22 mouse cellular contexts compared by ENCODE assay signal in the genomic region with DNA sequence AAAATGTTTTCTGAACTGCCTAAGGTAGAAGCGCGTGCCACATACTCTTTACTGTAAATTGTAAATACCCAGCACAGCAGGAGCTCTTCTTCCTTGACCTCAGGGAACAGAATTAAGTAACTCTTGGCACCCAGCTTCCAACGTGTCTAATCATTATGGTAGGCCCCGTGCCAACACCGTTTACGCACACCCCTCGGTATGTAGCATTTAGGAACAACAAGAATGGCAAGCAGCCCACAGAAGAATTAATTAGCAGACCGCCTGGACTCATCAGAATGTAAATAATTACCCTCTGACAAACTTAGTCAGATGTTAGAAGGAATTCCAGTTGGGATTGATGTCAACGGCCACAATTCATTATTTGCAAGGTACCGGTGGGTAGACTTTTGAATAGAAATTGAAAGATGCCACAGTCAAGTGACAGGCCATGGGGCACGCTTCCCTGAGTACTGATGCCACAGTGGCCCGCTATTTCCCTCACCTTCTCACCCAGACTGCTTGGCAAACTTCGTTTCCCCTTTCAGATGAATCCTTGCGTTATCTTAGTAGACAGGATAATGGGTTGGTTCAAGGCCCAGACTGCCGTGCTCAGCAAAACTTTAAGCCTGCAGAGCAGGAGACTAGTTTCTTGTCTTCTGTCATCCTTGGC.
DNase-seq lines count a peak whose midpoint lies in the region; ATAC-seq and TF ChIP-seq lines count a peak whose summit lies in the region.
"Had no signal": no experiment of that assay in that cellular context is flagged by ENCODE, and none has a peak within 500 bp of the region (broad histone marks: within the 10 kb centered on the region; RNA-seq: fewer than 3 reads in every experiment).

No protein-coding gene starts in this region.

- DNase-seq in forebrain, embryonic 11.5 days (ENCODE audit: low spot score), result no peak
- DNase-seq in forebrain, postnatal 0 days, result no peak
- DNase-seq in midbrain, embryonic 10.5 days (ENCODE audit: low spot score), result no peak
- DNase-seq in Patski (ENCODE audit: low read depth, low spot score), result peak; percentile 4
- no peak for DNase-seq in thymus, postnatal 0 days (ENCODE audit: low spot score)
- DNase-seq in testis, postnatal 14 days (ENCODE audit: low spot score), result no peak
- DNase-seq: adrenal gland, postnatal 36 days; cerebellum, adult 2 months; gastrocnemius, postnatal 36 days; kidney, adult 11 months; lung, postnatal 4 days; right cerebral cortex, postnatal 25 days had no signal

- POLR2A ChIA-PET in Patski (lab: Charles Lee), result no interaction called here

- no peaks in the 10 kb centered on the region for H3K4me1 ChIP-seq in forebrain, embryonic 11.5 days (replicated peaks; ENCODE audit: control insufficient read depth, insufficient read depth, low read length)
- no peaks in the 10 kb centered on the region for H3K4me1 ChIP-seq in forebrain, postnatal 0 days (ENCODE audit: insufficient read depth)
- no peaks in the 10 kb centered on the region for H3K4me1 ChIP-seq in midbrain, embryonic 12.5 days
- H3K4me1 ChIP-seq in midbrain, embryonic 10.5 days, result no peaks in the 10 kb centered on the region
- H3K4me1 ChIP-seq in forebrain, embryonic 16.5 days (replicated peaks; ENCODE audit: control insufficient read depth, insufficient read depth, low read length), result peaks cover 10% of the 10 kb centered on the region; the same call in 1 of the 2 replicates
- H3K4me1 ChIP-seq: embryonic facial prominence, embryonic 13.5 days; heart, embryonic 10.5 days; hindbrain, embryonic 15.5 days; lung, embryonic 15.5 days; stomach, embryonic 15.5 days had no signal

- H3K9ac ChIP-seq in forebrain, embryonic 11.5 days (ENCODE audit: low read length), result no peak overlapping the region
- no peak overlapping the region for H3K9ac ChIP-seq in forebrain, postnatal 0 days
- no peak overlapping the region for H3K9ac ChIP-seq in midbrain, embryonic 12.5 days (replicated peaks)
- no peak overlapping the region for H3K9ac ChIP-seq in forebrain, embryonic 16.5 days (replicated peaks; ENCODE audit: low read depth, low read length)
- H3K9ac ChIP-seq: embryonic facial prominence, embryonic 13.5 days; hindbrain, embryonic 15.5 days; liver, embryonic 14.5 days; lung, embryonic 15.5 days; stomach, embryonic 15.5 days had no signal

- no peaks in the 10 kb centered on the region for H3K27me3 ChIP-seq in forebrain, embryonic 11.5 days (ENCODE audit: control insufficient read depth, insufficient read depth, low read length)
- H3K27me3 ChIP-seq in forebrain, postnatal 0 days (ENCODE audit: insufficient read depth, low read length), result no peaks in the 10 kb centered on the region
- H3K27me3 ChIP-seq in midbrain, embryonic 12.5 days, result peaks cover 4% of the 10 kb centered on the region; the same call in 1 of the 2 replicates
- H3K27me3 ChIP-seq in midbrain, embryonic 10.5 days (ENCODE audit: low read depth, poor library complexity, severe bottlenecking), result no peaks in the 10 kb centered on the region
- H3K27me3 ChIP-seq in Patski, result peaks cover 19% of the 10 kb centered on the region
- H3K27me3 ChIP-seq in forebrain, embryonic 16.5 days (replicated peaks; ENCODE audit: control insufficient read depth, insufficient read depth, low read length), result no peaks in the 10 kb centered on the region
- H3K27me3 ChIP-seq: CH12.LX; embryonic facial prominence, embryonic 13.5 days; hindbrain, embryonic 15.5 days; lung, embryonic 15.5 days; stomach, embryonic 15.5 days had no signal

- no peak overlapping the region for H3K4me2 ChIP-seq in forebrain, embryonic 11.5 days (ENCODE audit: low read depth, low read length, severe bottlenecking)
- no peak overlapping the region for H3K4me2 ChIP-seq in forebrain, postnatal 0 days (ENCODE audit: low read depth)
- H3K4me2 ChIP-seq in midbrain, embryonic 12.5 days (replicated peaks), result no peak overlapping the region
- H3K4me2 ChIP-seq in forebrain, embryonic 16.5 days (ENCODE audit: low read length), result no peak overlapping the region
- H3K4me2 ChIP-seq: embryonic facial prominence, embryonic 13.5 days; hindbrain, embryonic 15.5 days; lung, embryonic 15.5 days; stomach, embryonic 15.5 days had no signal

- H3K36me3 ChIP-seq in forebrain, embryonic 11.5 days (ENCODE audit: control insufficient read depth, insufficient read depth, low read length), result no peaks in the 10 kb centered on the region
- H3K36me3 ChIP-seq in forebrain, postnatal 0 days (ENCODE audit: insufficient read depth), result no peaks in the 10 kb centered on the region
- no peaks in the 10 kb centered on the region for H3K36me3 ChIP-seq in midbrain, embryonic 12.5 days
- H3K36me3 ChIP-seq in midbrain, embryonic 10.5 days, result no peaks in the 10 kb centered on the region
- no peaks in the 10 kb centered on the region for H3K36me3 ChIP-seq in forebrain, embryonic 16.5 days (ENCODE audit: control insufficient read depth, insufficient read depth)
- H3K36me3 ChIP-seq: embryonic facial prominence, embryonic 13.5 days; heart, embryonic 10.5 days; hindbrain, embryonic 15.5 days; lung, embryonic 15.5 days; stomach, embryonic 15.5 days had no signal

- H3K4me3 ChIP-seq in forebrain, embryonic 11.5 days (ENCODE audit: low read depth, low read length), result no peak overlapping the region
- H3K4me3 ChIP-seq in forebrain, postnatal 0 days (ENCODE audit: low read depth, low read length), result no peak overlapping the region
- H3K4me3 ChIP-seq in midbrain, embryonic 12.5 days, result no peak overlapping the region
- H3K4me3 ChIP-seq in midbrain, embryonic 10.5 days, result no peak overlapping the region
- no peak overlapping the region for H3K4me3 ChIP-seq in forebrain, embryonic 16.5 days (replicated peaks; ENCODE audit: low read length)
- H3K4me3 ChIP-seq: embryonic facial prominence, embryonic 13.5 days; heart, embryonic 10.5 days; hindbrain, embryonic 15.5 days; lung, embryonic 15.5 days; stomach, embryonic 15.5 days had no signal

- no peak overlapping the region for H3K27ac ChIP-seq in forebrain, embryonic 11.5 days (ENCODE audit: low read depth, low read length)
- no peak overlapping the region for H3K27ac ChIP-seq in forebrain, postnatal 0 days (ENCODE audit: low read depth, low read length)
- H3K27ac ChIP-seq in midbrain, embryonic 12.5 days (replicated peaks), result no peak overlapping the region
- H3K27ac ChIP-seq in midbrain, embryonic 10.5 days (replicated peaks), result no peak overlapping the region
- H3K27ac ChIP-seq in forebrain, embryonic 16.5 days (ENCODE audit: low read length), result no peak overlapping the region
- H3K27ac ChIP-seq: embryonic facial prominence, embryonic 13.5 days; heart, embryonic 10.5 days; hindbrain, embryonic 15.5 days; kidney, postnatal 0 days; liver, embryonic 14.5 days; lung, embryonic 15.5 days; stomach, embryonic 15.5 days had no signal

- CTCF ChIA-PET in Patski (lab: Charles Lee), result interaction anchor here (1.6 kb wide), 1 partner anchor 1788 kb away, joined by 3 read pairs; no protein-coding TSS in a partner anchor

- TF ChIP-seq CTCF in forebrain, postnatal 0 days (IDR thresholded peaks at IDR 0.05; ENCODE audit: low read depth), result no peak
- no peak for TF ChIP-seq CTCF in Patski (IDR thresholded peaks at IDR 0.05)

- ATAC-seq in forebrain, embryonic 11.5 days (replicated peaks; ENCODE audit: low FRiP score), result peak; percentile 74
- no peak for ATAC-seq in forebrain, postnatal 0 days
- 0 out of 2 replicates have a peak, but pooled peaks have one; percentile 34 for ATAC-seq in midbrain, embryonic 12.5 days (ENCODE audit: low FRiP score, low read depth)
- peak; percentile 44 for ATAC-seq in Patski
- ATAC-seq in forebrain, embryonic 16.5 days, result peak; percentile 84

- 80% methylated on average over 15 of the region's 15 CpGs for WGBS in forebrain, embryonic 11.5 days
- WGBS in forebrain, postnatal 0 days, result 28% methylated on average over 15 of the region's 15 CpGs
- WGBS in midbrain, embryonic 12.5 days, result 83% methylated on average over 15 of the region's 15 CpGs
- 90% methylated on average over 15 of the region's 15 CpGs for WGBS in midbrain, embryonic 10.5 days
- WGBS in forebrain, embryonic 16.5 days, result 19% methylated on average over 15 of the region's 15 CpGs

- no peaks in the 10 kb centered on the region for H3K9me3 ChIP-seq in forebrain, embryonic 11.5 days (ENCODE audit: control insufficient read depth, low read length)
- H3K9me3 ChIP-seq in forebrain, postnatal 0 days (ENCODE audit: low read length), result no peaks in the 10 kb centered on the region
- H3K9me3 ChIP-seq in midbrain, embryonic 12.5 days, result no peaks in the 10 kb centered on the region
- H3K9me3 ChIP-seq in midbrain, embryonic 10.5 days (replicated peaks), result no peaks in the 10 kb centered on the region
- no peaks in the 10 kb centered on the region for H3K9me3 ChIP-seq in forebrain, embryonic 16.5 days (ENCODE audit: control insufficient read depth, low read length)
- H3K9me3 ChIP-seq: embryonic facial prominence, embryonic 13.5 days; heart, embryonic 10.5 days; hindbrain, embryonic 15.5 days; lung, embryonic 15.5 days; stomach, embryonic 15.5 days had no signal

- in situ Hi-C loops in Patski (cut with MboI; ENCODE audit: low pct_unique_long_range_greater_than_20kb), result loop anchor here (10.0 kb wide), 1 partner anchor 1802 kb away; no protein-coding TSS in a partner anchor
